Mouse (Mus musculus): ENCODE results near the gene Acap2. TPM values are rescaled to one million over a fixed set of nuclear protein-coding genes. Genes with fewer than 3 reads are reported as not detected.
A peak's percentile ranks its signal among the peaks of the same experiment; 100 is the strongest.

The Acap2 gene
- polyA plus RNA-seq, 1 experiment = 6.3 TPM

DNA sequence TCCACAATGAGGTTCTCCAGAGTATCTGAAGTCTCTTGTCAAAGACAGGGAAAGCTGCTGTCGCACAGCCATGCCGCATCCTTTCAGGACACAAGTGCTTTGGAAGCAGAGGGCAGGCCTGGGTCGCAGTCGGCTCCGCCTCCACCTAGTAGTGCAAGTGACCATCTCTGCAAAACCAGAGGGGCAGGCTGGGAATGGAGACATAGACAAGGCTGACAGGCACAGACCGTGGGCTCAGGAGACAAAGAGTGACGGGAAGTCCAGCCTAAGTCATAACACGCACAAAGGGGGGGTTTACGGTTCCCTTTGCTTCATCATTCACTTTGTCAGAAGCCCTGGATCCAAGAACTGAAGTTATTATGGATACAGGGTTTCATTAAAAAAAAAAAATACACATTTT is 107.9 kb downstream of the Acap2 start:
- Histone ChIP-seq H3K36me3 (ENCODE audit: control insufficient read depth, insufficient read depth) (peaks cover 2% of the 10 kb centered on the region), H3ac (ENCODE audit: control insufficient read depth, insufficient read length) (no peak overlapping the region), H3K79me2 (ENCODE audit: control insufficient read depth, insufficient read depth) (no peaks in the 10 kb centered on the region), H3K4me2 (ENCODE audit: low read depth) (no peak overlapping the region), H3K27me3 (ENCODE audit: control insufficient read depth, insufficient read depth, insufficient read length) (no peaks in the 10 kb centered on the region), H3K4me3 (no peak overlapping the region)
- TF ChIP-seq TCF3 (IDR thresholded peaks at IDR 0.05; ENCODE audit: insufficient read length, low read depth) (no peak), TCF12 (IDR thresholded peaks at IDR 0.05; ENCODE audit: insufficient read depth, poor library complexity, severe bottlenecking) (no peak), POLR2AphosphoS2 (IDR thresholded peaks at IDR 0.05; ENCODE audit: insufficient read length, low read depth) (no peak), POLR2A (IDR thresholded peaks at IDR 0.05; ENCODE audit: insufficient read length, low read depth) (no peak), SRF (IDR thresholded peaks at IDR 0.05; ENCODE audit: control insufficient read depth, insufficient read length, low read depth) (no peak), MAX (IDR thresholded peaks at IDR 0.05; ENCODE audit: low read depth) (no peak), CEBPB (IDR thresholded peaks at IDR 0.05; ENCODE audit: insufficient read depth, poor library complexity, severe bottlenecking) (no peak), MYOD1 (IDR thresholded peaks at IDR 0.05; ENCODE audit: control insufficient read depth in 1 of 3, insufficient read length in 2 of 3, low read depth in 2 of 3) (no peak), E2F4 (IDR thresholded peaks at IDR 0.05; ENCODE audit: insufficient read depth) (no peak), REST (IDR thresholded peaks at IDR 0.05; ENCODE audit: insufficient read depth, insufficient read length) (no peak), MYOG (IDR thresholded peaks at IDR 0.05; ENCODE audit: control insufficient read depth in 1 of 3, insufficient read depth in 1 of 3, insufficient read length in 2 of 3, low read depth in 2 of 3) (no peak), USF1 (IDR thresholded peaks at IDR 0.05; ENCODE audit: low read depth) (no peak)

DNA sequence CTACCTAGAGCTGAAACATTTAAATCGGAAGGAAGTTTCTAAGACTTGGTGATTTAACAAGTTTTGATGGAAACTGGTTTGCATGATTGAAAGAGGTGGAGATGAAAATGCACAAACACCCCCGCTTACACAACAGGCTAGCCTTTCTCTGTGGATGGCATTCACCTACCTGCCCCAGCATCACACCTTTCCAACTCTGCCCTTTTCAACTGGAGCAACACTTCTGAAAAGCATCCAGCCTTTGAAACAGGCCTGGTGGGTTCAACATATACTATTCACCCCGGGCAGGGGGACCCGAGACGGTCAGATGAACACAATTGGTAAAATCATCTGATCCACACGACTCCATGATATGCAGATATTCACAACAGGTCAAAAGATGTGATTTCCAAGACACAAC is 119.2 kb downstream of the Acap2 start:
- H3K79me2 ChIP-seq (ENCODE audit: control insufficient read depth, insufficient read depth) = no peaks in the 10 kb centered on the region
- no peak for TF ChIP-seq CEBPB (IDR thresholded peaks at IDR 0.05; ENCODE audit: insufficient read depth, poor library complexity, severe bottlenecking)
- TF ChIP-seq TCF3 (IDR thresholded peaks at IDR 0.05; ENCODE audit: insufficient read length, low read depth) = no peak
- TF ChIP-seq REST (IDR thresholded peaks at IDR 0.05; ENCODE audit: insufficient read depth, insufficient read length) = no peak
- no peak for TF ChIP-seq TCF12 (IDR thresholded peaks at IDR 0.05; ENCODE audit: insufficient read depth, poor library complexity, severe bottlenecking)
- no peak for TF ChIP-seq POLR2AphosphoS2 (IDR thresholded peaks at IDR 0.05; ENCODE audit: insufficient read length, low read depth)
- TF ChIP-seq E2F4 (IDR thresholded peaks at IDR 0.05; ENCODE audit: insufficient read depth) = no peak
- H3K4me2 ChIP-seq (ENCODE audit: low read depth) = peak overlapping the region; percentile 71
- no peaks in the 10 kb centered on the region for H3K27me3 ChIP-seq (ENCODE audit: control insufficient read depth, insufficient read depth, insufficient read length)
- no peak overlapping the region for H3K4me3 ChIP-seq
- no peaks in the 10 kb centered on the region for H3K36me3 ChIP-seq (ENCODE audit: control insufficient read depth, insufficient read depth)
- H3ac ChIP-seq (ENCODE audit: control insufficient read depth, insufficient read length) = no peak overlapping the region

DNA sequence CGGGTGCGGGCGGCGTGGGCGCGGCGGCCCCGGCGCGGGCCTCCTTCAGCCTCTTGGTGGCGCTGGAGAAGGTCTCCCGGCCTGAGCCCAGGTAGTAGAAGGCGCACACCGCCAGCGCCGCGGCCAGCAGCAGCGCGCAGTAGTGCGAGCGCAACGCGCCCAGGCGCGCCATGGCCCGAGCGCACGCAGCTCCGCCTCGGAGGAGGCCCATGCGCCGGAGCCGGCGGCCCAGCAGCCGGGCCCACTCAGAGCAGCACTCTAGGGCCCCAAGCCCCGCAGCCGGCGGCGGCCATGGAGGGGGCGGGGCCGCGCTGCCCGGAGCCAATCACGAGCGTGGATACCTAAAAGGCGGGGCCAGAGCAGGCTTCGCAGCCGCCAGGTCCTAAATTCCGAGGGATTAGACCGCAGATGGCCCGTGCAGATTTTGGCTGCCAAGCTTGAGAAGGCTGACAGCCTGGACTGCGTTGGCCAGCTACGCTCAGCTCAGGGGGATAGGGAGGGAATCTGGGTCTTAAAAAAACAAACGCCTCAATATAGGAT is 119.8 kb downstream of the Acap2 start, which contains the start of gene Xxylt1:
Xxylt1 (minus strand) TSS at position 308 of the 540 bp plus-strand sequence.
- H3K27me3 ChIP-seq (ENCODE audit: control insufficient read depth, insufficient read depth, insufficient read length) = no peaks in the 10 kb centered on the region
- peak within 1 kb of the TSS; percentile 93 for H3K4me2 ChIP-seq (ENCODE audit: low read depth)
- no peak for TF ChIP-seq USF1 (IDR thresholded peaks at IDR 0.05; ENCODE audit: low read depth)
- TF ChIP-seq POLR2A (IDR thresholded peaks at IDR 0.05; ENCODE audit: insufficient read length, low read depth) = peak; percentile 84
- TF ChIP-seq MAX (IDR thresholded peaks at IDR 0.05; ENCODE audit: low read depth) = no peak
- peak in 1 of 3 experiments; percentile 30 for TF ChIP-seq MYOG (IDR thresholded peaks at IDR 0.05; ENCODE audit: control insufficient read depth in 1 of 3, insufficient read depth in 1 of 3, insufficient read length in 2 of 3, low read depth in 2 of 3)
- peak in 1 of 3 experiments; percentile 5 for TF ChIP-seq MYOD1 (IDR thresholded peaks at IDR 0.05; ENCODE audit: control insufficient read depth in 1 of 3, insufficient read length in 2 of 3, low read depth in 2 of 3)
- TF ChIP-seq SRF (IDR thresholded peaks at IDR 0.05; ENCODE audit: control insufficient read depth, insufficient read length, low read depth) = no peak
- TF ChIP-seq REST (IDR thresholded peaks at IDR 0.05; ENCODE audit: insufficient read depth, insufficient read length) = no peak
- no peak for TF ChIP-seq CEBPB (IDR thresholded peaks at IDR 0.05; ENCODE audit: insufficient read depth, poor library complexity, severe bottlenecking)
- no peak for TF ChIP-seq POLR2AphosphoS2 (IDR thresholded peaks at IDR 0.05; ENCODE audit: insufficient read length, low read depth)
- TF ChIP-seq TCF3 (IDR thresholded peaks at IDR 0.05; ENCODE audit: insufficient read length, low read depth) = no peak
- TF ChIP-seq TCF12 (IDR thresholded peaks at IDR 0.05; ENCODE audit: insufficient read depth, poor library complexity, severe bottlenecking) = no peak
- TF ChIP-seq E2F4 (IDR thresholded peaks at IDR 0.05; ENCODE audit: insufficient read depth) = no peak
- peak within 1 kb of the TSS; percentile 61 for H3ac ChIP-seq (ENCODE audit: control insufficient read depth, insufficient read length)
- peak within 1 kb of the TSS; percentile 24 for H3K4me3 ChIP-seq
- H3K36me3 ChIP-seq (ENCODE audit: control insufficient read depth, insufficient read depth) = no peaks in the 10 kb centered on the region
- H3K79me2 ChIP-seq (ENCODE audit: control insufficient read depth, insufficient read depth) = no peaks in the 10 kb centered on the region

- H3K36me3 ChIP-seq (ENCODE audit: control insufficient read depth, insufficient read depth) = no peaks in the 10 kb centered on the region
- no peaks in the 10 kb centered on the region for H3K27me3 ChIP-seq (ENCODE audit: control insufficient read depth, insufficient read depth, insufficient read length)
- peak overlapping the region; percentile 93 for H3K4me2 ChIP-seq (ENCODE audit: low read depth)
- H3K79me2 ChIP-seq (ENCODE audit: control insufficient read depth, insufficient read depth) = no peaks in the 10 kb centered on the region
- peak overlapping the region; percentile 24 for H3K4me3 ChIP-seq
- H3ac ChIP-seq (ENCODE audit: control insufficient read depth, insufficient read length) = peak overlapping the region; percentile 61
- TF ChIP-seq POLR2A (IDR thresholded peaks at IDR 0.05; ENCODE audit: insufficient read length, low read depth) (peak; percentile 12), E2F4 (IDR thresholded peaks at IDR 0.05; ENCODE audit: insufficient read depth) (no peak), POLR2AphosphoS2 (IDR thresholded peaks at IDR 0.05; ENCODE audit: insufficient read length, low read depth) (no peak), MYOD1 (IDR thresholded peaks at IDR 0.05; ENCODE audit: control insufficient read depth in 1 of 3, insufficient read length in 2 of 3, low read depth in 2 of 3) (peak in 1 of 3 experiments; percentile 8)
Measured at GRCm38 (mm10) chr16:31080573-31081051, 120.4 kb downstream of the Acap2 start.

GRCm38 (mm10) chr16:31077396-31077795 is 123.6 kb downstream of the Acap2 start:
- TF ChIP-seq REST (IDR thresholded peaks at IDR 0.05; ENCODE audit: insufficient read depth, insufficient read length) (no peak), TCF3 (IDR thresholded peaks at IDR 0.05; ENCODE audit: insufficient read length, low read depth) (no peak), MYOD1 (IDR thresholded peaks at IDR 0.05; ENCODE audit: control insufficient read depth in 1 of 3, insufficient read length in 2 of 3, low read depth in 2 of 3) (no peak), MAX (IDR thresholded peaks at IDR 0.05; ENCODE audit: low read depth) (no peak), SRF (IDR thresholded peaks at IDR 0.05; ENCODE audit: control insufficient read depth, insufficient read length, low read depth) (no peak), TCF12 (IDR thresholded peaks at IDR 0.05; ENCODE audit: insufficient read depth, poor library complexity, severe bottlenecking) (no peak), CEBPB (IDR thresholded peaks at IDR 0.05; ENCODE audit: insufficient read depth, poor library complexity, severe bottlenecking) (no peak)

More at GRCm38 (mm10) chr16:31077396-31077795, 123.6 kb downstream of the Acap2 start:
- H3K79me2 ChIP-seq (ENCODE audit: control insufficient read depth, insufficient read depth) = no peaks in the 10 kb centered on the region
- no peak overlapping the region for H3K4me3 ChIP-seq
- H3ac ChIP-seq (ENCODE audit: control insufficient read depth, insufficient read length) = no peak overlapping the region
- no peaks in the 10 kb centered on the region for H3K27me3 ChIP-seq (ENCODE audit: control insufficient read depth, insufficient read depth, insufficient read length)
- no peak overlapping the region for H3K4me2 ChIP-seq (ENCODE audit: low read depth)
- no peaks in the 10 kb centered on the region for H3K36me3 ChIP-seq (ENCODE audit: control insufficient read depth, insufficient read depth)
